Mouse (Mus musculus): ENCODE data around the gene Gm3298. TPM values are rescaled to one million over a fixed set of nuclear protein-coding genes. Genes with fewer than 3 reads are reported as not detected.
"Not testable (repeated sequence)": the region's sequence is repeated elsewhere in the genome, so short reads cannot be mapped to it uniquely, and the experiment has no call there.

Gene Gm3298
- 0.64 and 0.93 TPM in 2 replicates for polyA plus RNA-seq (2014; fragmentation: Nextera tagmentation; extraction: Ambion mirVana)

GRCm38 (mm10) chr14:5015591-5015990 is at the start of gene Gm3298:
Gm3298 (plus strand) TSS chr14:5015891.
- not testable (repeated sequence) for ATAC-seq (ENCODE audit: low FRiP score); DNase-seq (ENCODE audit: low spot score); H3K27me3 ChIP-seq (ENCODE audit: control insufficient read depth, insufficient read depth, low read length); H3K9ac ChIP-seq (ENCODE audit: low read depth, low read length); H3K4me1 ChIP-seq (replicated peaks; ENCODE audit: control insufficient read depth, insufficient read depth, low read length); H3K4me2 ChIP-seq (replicated peaks; ENCODE audit: low read depth, low read length); H3K4me3 ChIP-seq (ENCODE audit: low read depth, low read length); H3K27ac ChIP-seq (ENCODE audit: low read depth, low read length); H3K9me3 ChIP-seq (ENCODE audit: control insufficient read depth, low read length); H3K36me3 ChIP-seq (ENCODE audit: control insufficient read depth, insufficient read depth, low read length)
- no CpG with 5 or more reads among the region's 2 CpGs for WGBS

- not testable (repeated sequence) for H3K9ac ChIP-seq (ENCODE audit: low read depth, low read length); H3K4me3 ChIP-seq (ENCODE audit: low read depth, low read length); DNase-seq (ENCODE audit: low spot score); H3K36me3 ChIP-seq (ENCODE audit: control insufficient read depth, insufficient read depth, low read length); H3K4me2 ChIP-seq (replicated peaks; ENCODE audit: low read depth, low read length); ATAC-seq (ENCODE audit: low FRiP score); H3K27ac ChIP-seq (ENCODE audit: low read depth, low read length); H3K9me3 ChIP-seq (ENCODE audit: control insufficient read depth, low read length); H3K4me1 ChIP-seq (replicated peaks; ENCODE audit: control insufficient read depth, insufficient read depth, low read length); H3K27me3 ChIP-seq (ENCODE audit: control insufficient read depth, insufficient read depth, low read length)
Measured at GRCm38 (mm10) chr14:4983635-4984034, 32.1 kb upstream of the Gm3298 start, which contains the start of gene Gm8297. Gm8297 (plus strand) TSS chr14:4983935.

- ATAC-seq (ENCODE audit: low FRiP score); H3K27me3 ChIP-seq (ENCODE audit: control insufficient read depth, insufficient read depth, low read length); H3K36me3 ChIP-seq (ENCODE audit: control insufficient read depth, insufficient read depth, low read length); H3K9ac ChIP-seq (ENCODE audit: low read depth, low read length); H3K9me3 ChIP-seq (ENCODE audit: control insufficient read depth, low read length); H3K4me2 ChIP-seq (replicated peaks; ENCODE audit: low read depth, low read length); H3K4me3 ChIP-seq (ENCODE audit: low read depth, low read length); H3K4me1 ChIP-seq (replicated peaks; ENCODE audit: control insufficient read depth, insufficient read depth, low read length); DNase-seq (ENCODE audit: low spot score); H3K27ac ChIP-seq (ENCODE audit: low read depth, low read length): not testable (repeated sequence)
- WGBS = no CpG with 5 or more reads among the region's 3 CpGs
Measured at GRCm38 (mm10) chr14:5050329-5050728, 34.6 kb downstream of the Gm3298 start, which contains the start of gene 4930555G01Rik. 4930555G01Rik (plus strand) TSS chr14:5050629.

Other genes with a start within 250 kb of the Gm3298 start
- not detected in 2 replicates for gene Gm9602, start 239.6 kb upstream of the Gm3298 start, polyA plus RNA-seq (2014; fragmentation: Nextera tagmentation; extraction: Ambion mirVana)
- gene Gm3269, start 177.8 kb upstream of the Gm3298 start, polyA plus RNA-seq (2014; fragmentation: Nextera tagmentation; extraction: Ambion mirVana) = not detected in 2 replicates
- gene Gm3264, start 160.3 kb upstream of the Gm3298 start, polyA plus RNA-seq (2014; fragmentation: Nextera tagmentation; extraction: Ambion mirVana) = 0.28 and 1.3 TPM in 2 replicates
- 0.22 TPM in 1 of 2 replicates, not detected in the other for gene Gm3278, start 123.5 kb upstream of the Gm3298 start, polyA plus RNA-seq (2014; fragmentation: Nextera tagmentation; extraction: Ambion mirVana)
- not detected in 2 replicates for gene Gm8297, start 32.0 kb upstream of the Gm3298 start, polyA plus RNA-seq (2014; fragmentation: Nextera tagmentation; extraction: Ambion mirVana)
- gene 4930555G01Rik, start 34.7 kb downstream of the Gm3298 start, polyA plus RNA-seq (2014; fragmentation: Nextera tagmentation; extraction: Ambion mirVana) = not detected in 2 replicates
- 2.3 and 2.7 TPM in 2 replicates for gene Gm8281, start 55.1 kb downstream of the Gm3298 start, polyA plus RNA-seq (2014; fragmentation: Nextera tagmentation; extraction: Ambion mirVana)
- gene Gm8279, start 115.6 kb downstream of the Gm3298 start, polyA plus RNA-seq (2014; fragmentation: Nextera tagmentation; extraction: Ambion mirVana) = not detected in 2 replicates
- gene Gm3317, start 148.6 kb downstream of the Gm3298 start, polyA plus RNA-seq (2014; fragmentation: Nextera tagmentation; extraction: Ambion mirVana) = not detected in 2 replicates
- not detected in 2 replicates for gene Gm8271, start 169.9 kb downstream of the Gm3298 start, polyA plus RNA-seq (2014; fragmentation: Nextera tagmentation; extraction: Ambion mirVana)
- not detected in 2 replicates for gene Gm3526, start 244.7 kb downstream of the Gm3298 start, polyA plus RNA-seq (2014; fragmentation: Nextera tagmentation; extraction: Ambion mirVana)